Mouse (Mus musculus) fat pad, adult 2 months (tissue): Measurements from ENCODE around the gene Usp35.

Source experiments
- DNase-seq: peaks from one replicate; pipeline ENCODE4 v3.0.0-alpha.2; 2011; ENCODE audit warnings: low read depth, low spot score; ENCODE audit errors: extremely low read depth

The Usp35 gene

GRCm38 (mm10) chr7:97262541-97262940 is 69.3 kb downstream of the Usp35 start:
- DNase-seq = no peak
